Comparison of ENCODE assay signal across 34 mouse cellular contexts in genomic region chr16:45020055-45020454, GRCm38 (mm10).
"Had no signal": no experiment of that assay in that cellular context is flagged by ENCODE, and none has a peak within 500 bp of the region (broad histone marks: within the 10 kb centered on the region; RNA-seq: fewer than 3 reads in every experiment).

No protein-coding gene starts in this region.

- DNase-seq: heart, postnatal 10 days; heart, postnatal 14 days; heart, postnatal 36 days; heart, postnatal 4 days; kidney, adult 11 months; kidney, adult 18-20 months; kidney, adult 2 months; kidney, adult 8-10 months; kidney, adult 9 months; kidney, postnatal 10 days; kidney, postnatal 14 days; kidney, postnatal 25 days; kidney, postnatal 36 days; kidney, postnatal 4 days; layer of hippocampus, adult 9-11 months; layer of hippocampus, postnatal 36 days had no signal

- H3K27me3 ChIP-seq: heart, embryonic 12.5 days; heart, embryonic 13.5 days; heart, embryonic 15.5 days; hindbrain, embryonic 12.5 days; hindbrain, embryonic 13.5 days; hindbrain, embryonic 15.5 days; kidney, embryonic 15.5 days had no signal

- H3K9ac ChIP-seq: heart, embryonic 12.5 days; heart, embryonic 13.5 days; heart, embryonic 15.5 days; hindbrain, embryonic 12.5 days; hindbrain, embryonic 13.5 days; hindbrain, embryonic 14.5 days; hindbrain, embryonic 15.5 days; kidney, embryonic 15.5 days had no signal

- H3K4me3 ChIP-seq: heart, embryonic 12.5 days; heart, embryonic 13.5 days; heart, embryonic 15.5 days; hindbrain, embryonic 10.5 days; hindbrain, embryonic 12.5 days; hindbrain, embryonic 13.5 days; hindbrain, embryonic 15.5 days; kidney, embryonic 15.5 days; layer of hippocampus, adult 2 months; left cerebral cortex, adult 2 months had no signal

- H3K36me3 ChIP-seq: heart, embryonic 12.5 days; heart, embryonic 13.5 days; heart, embryonic 15.5 days; hindbrain, embryonic 10.5 days; hindbrain, embryonic 12.5 days; hindbrain, embryonic 13.5 days; hindbrain, embryonic 15.5 days; kidney, embryonic 15.5 days had no signal

- H3K9me3 ChIP-seq: heart, embryonic 12.5 days; heart, embryonic 13.5 days; heart, embryonic 15.5 days; hindbrain, embryonic 10.5 days; hindbrain, embryonic 12.5 days; hindbrain, embryonic 13.5 days; hindbrain, embryonic 15.5 days; kidney, embryonic 15.5 days had no signal

- H3K4me1 ChIP-seq: heart, embryonic 12.5 days; heart, embryonic 13.5 days; heart, embryonic 15.5 days; hindbrain, embryonic 10.5 days; hindbrain, embryonic 12.5 days; hindbrain, embryonic 13.5 days; hindbrain, embryonic 15.5 days; kidney, embryonic 15.5 days had no signal

- ATAC-seq: hindbrain, embryonic 16.5 days; hindbrain, postnatal 0 days; inflammation-experienced regulatory T-cells, adult 6 months; intestine, embryonic 16.5 days; intestine, postnatal 0 days had no signal

- H3K27ac ChIP-seq: heart, embryonic 13.5 days; heart, embryonic 15.5 days; hindbrain, embryonic 10.5 days; hindbrain, embryonic 12.5 days; hindbrain, embryonic 13.5 days; hindbrain, embryonic 14.5 days; hindbrain, embryonic 15.5 days; hindbrain, postnatal 0 days; kidney, embryonic 15.5 days; kidney, postnatal 0 days; layer of hippocampus, adult 2 months; left cerebral cortex, adult 2 months had no signal

- H3K4me2 ChIP-seq: heart, embryonic 11.5 days; heart, embryonic 12.5 days; heart, embryonic 13.5 days; heart, embryonic 15.5 days; hindbrain, embryonic 12.5 days; hindbrain, embryonic 13.5 days; hindbrain, embryonic 14.5 days; hindbrain, embryonic 15.5 days; kidney, embryonic 15.5 days had no signal
